Mouse (Mus musculus): ENCODE measurements around the gene Stat5b. TPM values are rescaled to one million over a fixed set of nuclear protein-coding genes. Genes with fewer than 3 reads are reported as not detected.

Stat5b gene
- polyA plus RNA-seq (2015; fragmentation: Illumina TruSeq; extraction: RNeasy Lipid Tissue Mini Kit (QIAGEN cat#74804); ENCODE audit: low read depth, low replicate concordance): 16.9 TPM

DNA sequence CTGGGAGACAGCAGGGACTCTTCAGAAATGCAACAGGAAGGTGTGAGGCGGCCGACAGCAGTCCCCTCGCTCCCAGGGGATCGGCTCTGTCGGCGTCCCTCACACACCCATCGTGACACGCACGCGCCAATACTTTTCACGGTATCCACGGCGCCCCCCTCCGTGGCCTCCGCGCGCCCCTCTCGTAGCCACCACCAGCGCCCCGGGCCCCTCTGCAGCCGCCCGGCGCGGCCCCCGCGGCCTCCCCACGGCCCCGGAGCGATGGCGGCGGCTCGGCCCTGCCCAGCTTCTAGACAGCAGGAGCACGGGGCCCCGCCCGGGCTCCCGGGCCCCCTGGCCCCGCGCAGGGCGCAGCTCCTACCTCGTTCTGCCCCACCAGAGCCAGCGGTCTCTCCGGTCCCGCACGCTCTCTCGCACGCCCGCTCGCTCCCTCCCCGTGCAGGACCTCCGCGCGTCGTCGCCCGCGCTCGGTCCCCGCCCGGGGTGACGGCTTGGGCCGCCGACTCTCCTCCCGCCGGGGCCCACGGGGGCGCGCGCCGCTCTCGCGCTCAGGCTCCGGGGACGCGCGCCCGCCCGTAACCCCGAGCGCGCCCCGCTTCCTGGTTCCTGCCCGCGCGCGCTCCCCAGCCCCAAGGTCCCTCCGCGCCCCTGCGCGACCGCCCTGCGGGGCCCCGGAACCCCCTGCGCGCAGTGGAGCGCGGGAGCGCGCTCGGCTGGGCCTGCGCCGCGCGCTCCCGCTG, at the start of gene Stat5b:
Stat5b (minus strand) TSS at position 687 of the 740 bp plus-strand sequence.

GRCm38 (mm10) chr11:100858935-100859578, 8.5 kb upstream of the Stat5b start, which contains the start of gene Stat5a:
Stat5a (plus strand) TSS chr11:100859351.

GRCm38 (mm10) chr11:100770646-100771408, 79.7 kb downstream of the Stat5b start, which contains the start of gene Ghdc:
Ghdc (minus strand) TSS chr11:100770957.

GRCm38 (mm10) chr11:100762831-100763230, 87.7 kb downstream of the Stat5b start, which contains the start of gene Hcrt:
Hcrt (minus strand) TSS chr11:100762931.

DNA sequence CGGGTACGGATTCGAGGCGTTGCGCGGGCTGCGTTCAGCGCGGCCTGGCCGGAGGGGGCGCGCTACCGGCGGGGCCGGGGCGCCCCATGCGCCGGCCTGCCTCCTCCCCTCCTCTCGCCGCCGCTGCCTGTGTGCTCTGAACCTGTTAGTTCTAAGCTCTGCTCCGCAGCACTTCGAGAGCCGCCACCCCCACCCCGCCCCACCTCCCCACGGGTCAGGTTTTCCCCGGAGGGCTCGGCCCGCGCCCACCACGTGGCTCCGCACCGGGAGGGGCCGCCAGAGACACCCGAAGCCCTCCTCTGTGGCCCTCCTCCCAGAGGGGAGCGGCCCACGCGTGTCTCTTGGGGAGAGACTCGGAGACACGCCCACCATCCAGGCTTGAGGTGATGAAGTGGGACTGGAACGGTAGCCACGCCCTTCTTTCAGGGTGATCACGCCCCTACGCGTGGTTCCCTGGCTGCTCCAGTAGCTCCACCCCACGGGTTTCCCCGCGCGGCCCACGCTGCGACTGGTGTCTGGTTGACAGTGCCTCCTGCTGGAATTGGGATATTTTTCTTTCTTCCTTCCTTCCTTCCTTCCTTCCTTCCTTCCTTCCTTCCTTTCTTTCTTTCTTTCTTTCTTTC, 90.8 kb downstream of the Stat5b start, which contains the start of gene Kcnh4:
Kcnh4 (minus strand) TSS at position 332 of the 623 bp plus-strand sequence.

DNA sequence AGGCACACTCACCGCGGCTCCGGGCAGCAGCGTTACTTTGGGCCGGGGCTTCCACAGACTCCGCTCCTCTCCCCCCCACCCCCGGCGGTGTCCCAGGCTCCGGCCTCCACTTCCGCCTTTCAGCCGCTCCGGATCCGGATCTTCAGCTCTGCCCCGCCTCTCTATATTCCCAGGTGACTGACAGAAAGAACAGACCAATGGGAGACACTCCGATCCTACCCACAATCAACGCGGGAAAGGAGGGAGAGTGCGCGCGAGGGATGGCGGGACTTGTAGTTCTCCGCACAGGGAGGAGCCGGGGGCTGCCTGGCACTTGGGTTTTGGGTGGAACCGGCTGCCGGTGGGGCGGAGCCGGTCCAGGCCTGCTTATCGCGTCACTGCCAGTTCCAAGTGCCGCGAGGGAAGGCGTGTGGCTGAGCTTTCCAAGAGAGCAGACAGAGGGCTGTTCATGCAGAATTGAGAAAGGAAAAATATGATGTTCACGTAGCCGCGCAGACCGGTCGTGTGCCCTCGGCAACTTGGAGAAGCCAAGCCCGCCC, 112.4 kb downstream of the Stat5b start, which contains the start of gene Rab5c:
Rab5c (minus strand) TSS at position 150 of the 539 bp plus-strand sequence.

Other genes starting within 250 kb of the Stat5b start
- gene Nkiras2, start 231.5 kb downstream of the Stat5b start, polyA plus RNA-seq (2015; fragmentation: Illumina TruSeq; extraction: RNeasy Lipid Tissue Mini Kit (QIAGEN cat#74804); ENCODE audit: low read depth, low replicate concordance): 12.7 TPM
- 208 TPM for gene Dnajc7, start 230.6 kb downstream of the Stat5b start, polyA plus RNA-seq (2015; fragmentation: Illumina TruSeq; extraction: RNeasy Lipid Tissue Mini Kit (QIAGEN cat#74804); ENCODE audit: low read depth, low replicate concordance)
- gene Zfp385c, start 158.3 kb downstream of the Stat5b start, polyA plus RNA-seq (2015; fragmentation: Illumina TruSeq; extraction: RNeasy Lipid Tissue Mini Kit (QIAGEN cat#74804); ENCODE audit: low read depth, low replicate concordance): 0.42 TPM
- 2.4 TPM for gene Dhx58, start 146.5 kb downstream of the Stat5b start, polyA plus RNA-seq (2015; fragmentation: Illumina TruSeq; extraction: RNeasy Lipid Tissue Mini Kit (QIAGEN cat#74804); ENCODE audit: low read depth, low replicate concordance)
- 53.7 TPM for gene Kat2a, start 138.3 kb downstream of the Stat5b start, polyA plus RNA-seq (2015; fragmentation: Illumina TruSeq; extraction: RNeasy Lipid Tissue Mini Kit (QIAGEN cat#74804); ENCODE audit: low read depth, low replicate concordance)
- not detected for gene Hspb9, start 136.9 kb downstream of the Stat5b start, polyA plus RNA-seq (2015; fragmentation: Illumina TruSeq; extraction: RNeasy Lipid Tissue Mini Kit (QIAGEN cat#74804); ENCODE audit: low read depth, low replicate concordance)
- gene Rab5c, start 112.5 kb downstream of the Stat5b start, polyA plus RNA-seq (2015; fragmentation: Illumina TruSeq; extraction: RNeasy Lipid Tissue Mini Kit (QIAGEN cat#74804); ENCODE audit: low read depth, low replicate concordance): 175 TPM
- gene Kcnh4, start 90.8 kb downstream of the Stat5b start, polyA plus RNA-seq (2015; fragmentation: Illumina TruSeq; extraction: RNeasy Lipid Tissue Mini Kit (QIAGEN cat#74804); ENCODE audit: low read depth, low replicate concordance): 9.3 TPM
- gene Hcrt, start 87.8 kb downstream of the Stat5b start, polyA plus RNA-seq (2015; fragmentation: Illumina TruSeq; extraction: RNeasy Lipid Tissue Mini Kit (QIAGEN cat#74804); ENCODE audit: low read depth, low replicate concordance): not detected
- 7.5 TPM for gene Ghdc, start 79.8 kb downstream of the Stat5b start, polyA plus RNA-seq (2015; fragmentation: Illumina TruSeq; extraction: RNeasy Lipid Tissue Mini Kit (QIAGEN cat#74804); ENCODE audit: low read depth, low replicate concordance)
- gene Stat5a, start 8.6 kb upstream of the Stat5b start, polyA plus RNA-seq (2015; fragmentation: Illumina TruSeq; extraction: RNeasy Lipid Tissue Mini Kit (QIAGEN cat#74804); ENCODE audit: low read depth, low replicate concordance): 1.1 TPM
- 26.4 TPM for gene Stat3, start 88.8 kb upstream of the Stat5b start, polyA plus RNA-seq (2015; fragmentation: Illumina TruSeq; extraction: RNeasy Lipid Tissue Mini Kit (QIAGEN cat#74804); ENCODE audit: low read depth, low replicate concordance)
- gene Cavin1, start 120.2 kb upstream of the Stat5b start, polyA plus RNA-seq (2015; fragmentation: Illumina TruSeq; extraction: RNeasy Lipid Tissue Mini Kit (QIAGEN cat#74804); ENCODE audit: low read depth, low replicate concordance): 12.8 TPM
- 258 TPM for gene Atp6v0a1, start 158.7 kb upstream of the Stat5b start, polyA plus RNA-seq (2015; fragmentation: Illumina TruSeq; extraction: RNeasy Lipid Tissue Mini Kit (QIAGEN cat#74804); ENCODE audit: low read depth, low replicate concordance)
- 6.4 TPM for gene Naglu, start 219.3 kb upstream of the Stat5b start, polyA plus RNA-seq (2015; fragmentation: Illumina TruSeq; extraction: RNeasy Lipid Tissue Mini Kit (QIAGEN cat#74804); ENCODE audit: low read depth, low replicate concordance)
- gene Hsd17b1, start 227.7 kb upstream of the Stat5b start, polyA plus RNA-seq (2015; fragmentation: Illumina TruSeq; extraction: RNeasy Lipid Tissue Mini Kit (QIAGEN cat#74804); ENCODE audit: low read depth, low replicate concordance): not detected
- 25.5 TPM for gene Coasy, start 231.8 kb upstream of the Stat5b start, polyA plus RNA-seq (2015; fragmentation: Illumina TruSeq; extraction: RNeasy Lipid Tissue Mini Kit (QIAGEN cat#74804); ENCODE audit: low read depth, low replicate concordance)
- gene Mlx, start 236.6 kb upstream of the Stat5b start, polyA plus RNA-seq (2015; fragmentation: Illumina TruSeq; extraction: RNeasy Lipid Tissue Mini Kit (QIAGEN cat#74804); ENCODE audit: low read depth, low replicate concordance): 77.5 TPM
- gene Psmc3ip, start 244.7 kb upstream of the Stat5b start, polyA plus RNA-seq (2015; fragmentation: Illumina TruSeq; extraction: RNeasy Lipid Tissue Mini Kit (QIAGEN cat#74804); ENCODE audit: low read depth, low replicate concordance): 3.9 TPM

Measured in brain, adult 10 weeks (tissue).